Mouse (Mus musculus) embryonic facial prominence, embryonic 15.5 days (tissue): ENCODE measurements around the gene Metap1d. TPM values are rescaled to one million over a fixed set of nuclear protein-coding genes. Genes with fewer than 3 reads are reported as not detected.

Experiments used
- ATAC-seq: fragments of 200-750 bp; cut with Nextera tagmentation; 2 replicates; pipeline ENCODE4 v1.8.0; 2017; ENCODE audit warnings: low read depth, moderate TSS enrichment; ENCODE audit not compliant: insufficient number of reproducible peaks, low FRiP score, low TSS enrichment
- H3K27ac ChIP-seq: fragments of 300-500 bp; sonication (generic); replicated peaks from 2 replicates; pipeline ENCODE4 v1.5.1; 2015; ENCODE audit warnings: mild to moderate bottlenecking, inconsistent platforms
- H3K27me3 ChIP-seq: fragments of 300-500 bp; sonication (generic); 2 replicates; pipeline ENCODE4 v1.6.1; 2015; ENCODE audit warnings: inconsistent platforms
- H3K36me3 ChIP-seq: fragments of 300-500 bp; sonication (generic); 2 replicates; pipeline ENCODE4 v1.6.1; 2015; ENCODE audit warnings: mild to moderate bottlenecking, inconsistent platforms
- H3K4me1 ChIP-seq: fragments of 300-500 bp; sonication (generic); 2 replicates; pipeline ENCODE4 v1.6.1; 2015; ENCODE audit warnings: inconsistent platforms
- H3K4me2 ChIP-seq: fragments of 300-500 bp; sonication (generic); replicated peaks from 2 replicates; pipeline ENCODE4 v1.6.1; 2015; ENCODE audit warnings: mild to moderate bottlenecking, inconsistent platforms
- H3K4me3 ChIP-seq: fragments of 300-500 bp; sonication (generic); replicated peaks from 2 replicates; pipeline ENCODE4 v1.5.1; 2015; ENCODE audit warnings: mild to moderate bottlenecking, inconsistent platforms
- H3K9ac ChIP-seq: fragments of 300-500 bp; sonication (generic); 2 replicates; pipeline ENCODE4 v1.6.1; 2015; ENCODE audit warnings: inconsistent platforms
- H3K9me3 ChIP-seq: fragments of 300-500 bp; sonication (generic); replicated peaks from 2 replicates; pipeline ENCODE4 v1.6.1; 2016; ENCODE audit warnings: inconsistent platforms
- WGBS: fragments of 180-500 bp; shearing (Covaris S2); methylation state at CpG from one replicate; pipeline ENCODE4 v1.1.7; 2015; 5-methylcytosine and 5-hydroxymethylcytosine counted together
- polyA plus RNA-seq: library from polyadenylated mRNA; unstranded; fragments of >200 nt; fragmentation: Nextera tagmentation; extraction: Ambion mirVana; gene quantifications from 2 replicates; pipeline ENCODE4 v1.2.1, GENCODE M21; 2015

Gene Metap1d
- polyA plus RNA-seq, 1 experiment from 2014 or later, result 44.8 TPM

- no peaks in the 10 kb centered on the region for H3K9me3 ChIP-seq
- no peak for ATAC-seq
- WGBS, result 32% methylated on average over 4 of the region's 4 CpGs
Measured at GRCm38 (mm10) chr2:71453917-71454260, 813 bp downstream of the Metap1d start.

GRCm38 (mm10) chr2:71458624-71459023 is 5.5 kb downstream of the Metap1d start:
- Histone ChIP-seq H3K27me3 (no peaks in the 10 kb centered on the region), H3K9me3 (no peaks in the 10 kb centered on the region), H3K4me3 (no peak overlapping the region), H3K4me1 (no peaks in the 10 kb centered on the region), H3K27ac (no peak overlapping the region), H3K36me3 (no peaks in the 10 kb centered on the region), H3K9ac (no peak overlapping the region), H3K4me2 (no peak overlapping the region)
- 39% methylated on average over 13 of the region's 13 CpGs for WGBS
- no peak for ATAC-seq

More at GRCm38 (mm10) chr2:71453917-71454260, 813 bp downstream of the Metap1d start:
- Histone ChIP-seq H3K36me3 (no peaks in the 10 kb centered on the region), H3K27me3 (no peaks in the 10 kb centered on the region), H3K9ac (0 out of 2 replicates have a peak overlapping the region, but pooled peaks have one; percentile 57), H3K27ac (no peak overlapping the region), H3K4me3 (peak overlapping the region; percentile 74), H3K4me2 (peak overlapping the region; percentile 82), H3K4me1 (0 out of 2 replicates have a peak, but pooled peaks cover 5% of the 10 kb centered on the region)

GRCm38 (mm10) chr2:71459659-71460058 is 6.6 kb downstream of the Metap1d start:
- no peaks in the 10 kb centered on the region for H3K4me1 ChIP-seq
- no peak for ATAC-seq
- H3K4me3 ChIP-seq, result no peak overlapping the region
- H3K36me3 ChIP-seq, result no peaks in the 10 kb centered on the region
- no peak overlapping the region for H3K4me2 ChIP-seq
- no peak overlapping the region for H3K27ac ChIP-seq
- WGBS, result 100% methylated on average over 1 of the region's 1 CpGs
- H3K27me3 ChIP-seq, result no peaks in the 10 kb centered on the region
- no peaks in the 10 kb centered on the region for H3K9me3 ChIP-seq
- H3K9ac ChIP-seq, result no peak overlapping the region

GRCm38 (mm10) chr2:71461139-71461538 is 8.1 kb downstream of the Metap1d start:
- no peak for ATAC-seq
- H3K27ac ChIP-seq, result no peak overlapping the region
- no peak overlapping the region for H3K4me3 ChIP-seq
- H3K9me3 ChIP-seq, result no peaks in the 10 kb centered on the region
- H3K4me2 ChIP-seq, result no peak overlapping the region
- no peaks in the 10 kb centered on the region for H3K27me3 ChIP-seq
- H3K36me3 ChIP-seq, result no peaks in the 10 kb centered on the region
- H3K4me1 ChIP-seq, result no peaks in the 10 kb centered on the region
- 72% methylated on average over 5 of the region's 6 CpGs for WGBS
- no peak overlapping the region for H3K9ac ChIP-seq

GRCm38 (mm10) chr2:71461589-71461988 is 8.5 kb downstream of the Metap1d start:
- H3K4me3 ChIP-seq, result no peak overlapping the region
- H3K27ac ChIP-seq, result no peak overlapping the region
- 47% methylated on average over 7 of the region's 7 CpGs for WGBS
- H3K4me2 ChIP-seq, result no peak overlapping the region
- no peaks in the 10 kb centered on the region for H3K27me3 ChIP-seq
- no peak overlapping the region for H3K9ac ChIP-seq
- H3K9me3 ChIP-seq, result no peaks in the 10 kb centered on the region
- H3K36me3 ChIP-seq, result no peaks in the 10 kb centered on the region
- no peak for ATAC-seq
- no peaks in the 10 kb centered on the region for H3K4me1 ChIP-seq

GRCm38 (mm10) chr2:71462066-71462465 is 9.0 kb downstream of the Metap1d start:
- no peak overlapping the region for H3K9ac ChIP-seq
- H3K4me2 ChIP-seq, result no peak overlapping the region
- no peaks in the 10 kb centered on the region for H3K27me3 ChIP-seq
- H3K4me1 ChIP-seq, result no peaks in the 10 kb centered on the region
- H3K36me3 ChIP-seq, result no peaks in the 10 kb centered on the region
- ATAC-seq, result no peak
- no peak overlapping the region for H3K27ac ChIP-seq
- no peak overlapping the region for H3K4me3 ChIP-seq
- WGBS, result 84% methylated on average over 4 of the region's 4 CpGs
- H3K9me3 ChIP-seq, result no peaks in the 10 kb centered on the region

GRCm38 (mm10) chr2:71462553-71462952 is 9.5 kb downstream of the Metap1d start:
- Histone ChIP-seq H3K9ac (no peak overlapping the region), H3K4me3 (no peak overlapping the region), H3K27ac (no peak overlapping the region), H3K4me2 (no peak overlapping the region), H3K9me3 (no peaks in the 10 kb centered on the region), H3K4me1 (no peaks in the 10 kb centered on the region), H3K27me3 (no peaks in the 10 kb centered on the region), H3K36me3 (no peaks in the 10 kb centered on the region)
- 68% methylated on average over 3 of the region's 3 CpGs for WGBS
- ATAC-seq, result no peak

- WGBS, result 26% methylated on average over 6 of the region's 6 CpGs
- ATAC-seq, result no peak
- H3K4me1 ChIP-seq, result no peaks in the 10 kb centered on the region
- no peaks in the 10 kb centered on the region for H3K27me3 ChIP-seq
- no peak overlapping the region for H3K27ac ChIP-seq
- H3K4me2 ChIP-seq, result no peak overlapping the region
- no peaks in the 10 kb centered on the region for H3K9me3 ChIP-seq
- H3K9ac ChIP-seq, result no peak overlapping the region
- no peaks in the 10 kb centered on the region for H3K36me3 ChIP-seq
- no peak overlapping the region for H3K4me3 ChIP-seq
Measured at GRCm38 (mm10) chr2:71466103-71466502, 13.0 kb downstream of the Metap1d start.

GRCm38 (mm10) chr2:71466861-71467450 is 13.9 kb downstream of the Metap1d start:
- Histone ChIP-seq H3K27me3 (no peaks in the 10 kb centered on the region), H3K4me1 (no peaks in the 10 kb centered on the region)
- ATAC-seq, result no peak

GRCm38 (mm10) chr2:71471094-71471493 is 18.0 kb downstream of the Metap1d start:
- H3K4me3 ChIP-seq, result no peak overlapping the region
- H3K36me3 ChIP-seq, result no peaks in the 10 kb centered on the region
- H3K9me3 ChIP-seq, result no peaks in the 10 kb centered on the region
- ATAC-seq, result no peak
- H3K27ac ChIP-seq, result no peak overlapping the region
- H3K9ac ChIP-seq, result no peak overlapping the region
- H3K4me2 ChIP-seq, result no peak overlapping the region
- H3K4me1 ChIP-seq, result peaks cover 20% of the 10 kb centered on the region
- WGBS, result 85% methylated on average over 6 of the region's 6 CpGs
- H3K27me3 ChIP-seq, result no peaks in the 10 kb centered on the region

More at GRCm38 (mm10) chr2:71466861-71467450, 13.9 kb downstream of the Metap1d start:
- no peak overlapping the region for H3K4me3 ChIP-seq
- H3K4me2 ChIP-seq, result no peak overlapping the region
- WGBS, result 60% methylated on average over 11 of the region's 11 CpGs
- H3K9ac ChIP-seq, result no peak overlapping the region
- no peak overlapping the region for H3K27ac ChIP-seq
- H3K36me3 ChIP-seq, result no peaks in the 10 kb centered on the region
- no peaks in the 10 kb centered on the region for H3K9me3 ChIP-seq

GRCm38 (mm10) chr2:71473830-71474229 is 20.8 kb downstream of the Metap1d start:
- no peaks in the 10 kb centered on the region for H3K9me3 ChIP-seq
- H3K36me3 ChIP-seq, result no peaks in the 10 kb centered on the region
- peaks cover 20% of the 10 kb centered on the region for H3K4me1 ChIP-seq
- peak overlapping the region; percentile 58; the same call in 1 of the 2 replicates for H3K27ac ChIP-seq
- no peak overlapping the region for H3K4me2 ChIP-seq
- 14% methylated on average over 7 of the region's 7 CpGs for WGBS
- no peaks in the 10 kb centered on the region for H3K27me3 ChIP-seq
- no peak; the same call in 1 of the 2 replicates for ATAC-seq
- H3K4me3 ChIP-seq, result no peak overlapping the region
- H3K9ac ChIP-seq, result no peak overlapping the region

GRCm38 (mm10) chr2:71474345-71474744 is 21.3 kb downstream of the Metap1d start:
- H3K27ac ChIP-seq, result peak overlapping the region; percentile 58; the same call in 1 of the 2 replicates
- 13% methylated on average over 7 of the region's 7 CpGs for WGBS
- no peak overlapping the region for H3K9ac ChIP-seq
- H3K9me3 ChIP-seq, result no peaks in the 10 kb centered on the region
- H3K4me3 ChIP-seq, result no peak overlapping the region
- 0 out of 2 replicates have a peak overlapping the region, but pooled peaks have one; percentile 10 for H3K4me2 ChIP-seq
- H3K27me3 ChIP-seq, result no peaks in the 10 kb centered on the region
- H3K4me1 ChIP-seq, result peaks cover 20% of the 10 kb centered on the region
- no peaks in the 10 kb centered on the region for H3K36me3 ChIP-seq
- ATAC-seq, result no peak; the same call in 1 of the 2 replicates
